Mouse (Mus musculus): Measurements from ENCODE around the gene Mei1. TPM values are rescaled to one million over a fixed set of nuclear protein-coding genes. Genes with fewer than 3 reads are reported as not detected.
A peak's percentile ranks its signal among the peaks of the same experiment; 100 is the strongest.

Mei1 gene
- polyA plus RNA-seq, 1 experiment from 2014 or later: not detected

DNA sequence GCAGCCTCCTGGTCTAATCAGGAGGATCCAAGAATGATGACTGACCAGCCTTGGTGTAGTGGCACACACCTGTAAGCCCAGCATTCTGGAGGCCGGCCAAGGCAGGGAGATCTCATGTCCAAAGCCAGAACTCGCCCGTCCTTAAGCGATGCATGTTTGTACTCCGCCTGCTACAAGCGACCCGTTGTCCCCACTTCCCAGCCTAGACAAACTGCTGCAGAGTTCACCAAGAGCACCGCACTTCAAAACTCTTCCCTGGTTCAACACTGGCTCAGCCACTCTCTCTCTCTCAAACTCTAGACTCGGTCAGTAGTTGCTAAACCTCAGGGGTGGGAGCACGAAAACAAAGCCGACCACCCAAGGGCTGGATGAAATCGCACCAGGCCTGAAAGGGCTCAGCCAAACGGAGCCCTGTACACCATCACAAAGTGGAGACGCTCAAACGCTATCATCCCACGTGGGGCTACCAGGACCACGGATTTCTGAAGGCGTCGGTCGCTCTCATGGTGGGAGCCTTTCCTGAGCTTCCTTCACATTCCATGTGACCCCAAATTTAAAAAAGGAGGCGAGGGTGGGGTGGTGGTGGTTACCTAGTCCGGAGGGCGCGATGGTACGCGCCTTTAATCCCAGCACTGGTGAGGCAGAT is 23.4 kb upstream of the Mei1 start:
- Histone ChIP-seq H3K27ac (0 out of 2 replicates have a peak overlapping the region, but pooled peaks have one; percentile 90), H3K4me1 (replicated peaks) (peaks cover 13% of the 10 kb centered on the region), H3K36me3 (peaks cover 18% of the 10 kb centered on the region), H3K4me2 (peak overlapping the region; percentile 95), H3K9me3 (no peaks in the 10 kb centered on the region), H3K4me3 (replicated peaks) (peak overlapping the region; percentile 99), H3K27me3 (0 out of 2 replicates have a peak, but pooled peaks cover 4% of the 10 kb centered on the region), H3K9ac (replicated peaks) (peak overlapping the region; percentile 97)
- WGBS: 6% methylated on average over 26 of the region's 26 CpGs
- no peak for ATAC-seq (ENCODE audit: insufficient number of reproducible peaks, insufficient read depth, low FRiP score, low TSS enrichment, low read depth)

DNA sequence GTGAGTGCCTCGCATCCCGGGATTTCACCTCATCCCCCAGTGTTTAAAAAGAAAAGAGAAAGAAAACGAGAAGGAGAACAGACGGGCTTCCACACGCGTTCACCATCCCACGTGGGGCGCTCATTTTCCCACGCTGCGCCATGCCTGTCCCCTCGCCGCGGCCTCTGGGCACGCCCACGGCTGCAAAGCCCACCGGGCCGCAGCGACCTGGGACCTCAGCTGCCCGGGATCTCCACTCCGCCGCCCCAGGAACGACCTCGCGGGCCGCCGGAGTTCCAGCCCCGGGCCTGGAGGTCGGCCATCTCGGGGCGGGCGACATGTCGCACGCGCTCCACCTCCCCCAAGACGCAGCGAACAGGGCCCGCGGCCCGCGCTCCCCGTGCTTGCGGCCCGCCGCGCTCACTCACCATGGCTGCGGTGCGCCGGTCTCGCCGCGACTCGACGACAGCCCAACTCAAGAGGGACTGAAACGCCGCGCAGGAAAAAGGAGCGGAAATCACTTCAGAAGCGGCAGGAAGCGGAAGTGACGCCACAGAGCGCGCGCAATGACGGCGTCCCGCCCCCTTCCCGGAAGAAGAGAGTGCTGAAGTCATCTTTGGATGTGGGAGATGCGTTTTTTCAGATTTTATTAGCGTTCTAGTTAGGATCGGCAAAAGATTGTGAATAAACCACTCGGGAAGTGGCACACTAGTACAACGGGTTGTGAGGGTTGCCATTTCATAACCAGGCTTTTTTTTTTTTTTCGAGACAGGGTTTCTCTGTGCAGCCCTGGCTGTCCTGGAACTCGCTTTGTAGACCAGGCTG is 22.5 kb upstream of the Mei1 start, which contains the start of gene Snu13:
Snu13 (minus strand) TSS at position 519 of the 804 bp plus-strand sequence.
- Histone ChIP-seq H3K4me1 (replicated peaks) (peaks cover 13% of the 10 kb centered on the region), H3K4me3 (replicated peaks) (peak within 1 kb of the TSS; percentile 99), H3K27ac (peak within 1 kb of the TSS; percentile 90), H3K27me3 (0 out of 2 replicates have a peak, but pooled peaks cover 4% of the 10 kb centered on the region), H3K36me3 (peaks cover 16% of the 10 kb centered on the region), H3K9ac (replicated peaks) (peak within 1 kb of the TSS; percentile 97), H3K4me2 (peak within 1 kb of the TSS; percentile 95), H3K9me3 (no peaks in the 10 kb centered on the region)
- ATAC-seq (ENCODE audit: insufficient number of reproducible peaks, insufficient read depth, low FRiP score, low TSS enrichment, low read depth): peak; percentile 68; the same call in 1 of the 2 replicates
- under 1% methylated on average over 74 of the region's 74 CpGs for WGBS

DNA sequence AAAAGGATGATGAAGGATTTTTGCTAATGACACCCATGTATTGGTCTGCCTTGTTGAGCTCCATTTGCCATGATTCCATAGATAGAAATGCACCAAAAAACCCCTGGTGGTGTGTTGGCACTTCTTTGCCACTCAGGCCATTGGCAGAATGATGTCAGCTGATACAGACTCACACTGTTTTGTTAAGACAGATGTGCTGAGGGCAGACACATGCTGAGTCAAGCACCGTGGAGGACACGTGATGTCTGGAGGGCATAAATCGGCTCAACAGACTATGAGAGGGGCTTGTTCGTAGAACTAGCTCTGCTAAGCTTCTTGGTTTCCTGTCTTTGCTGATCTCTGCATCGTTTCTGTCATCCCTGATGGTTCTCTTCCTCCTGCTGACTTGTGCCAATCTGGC is 17.3 kb upstream of the Mei1 start:
- 66% methylated on average over 5 of the region's 5 CpGs for WGBS
- 0 out of 2 replicates have a peak, but pooled peaks cover 4% of the 10 kb centered on the region for H3K27me3 ChIP-seq

DNA sequence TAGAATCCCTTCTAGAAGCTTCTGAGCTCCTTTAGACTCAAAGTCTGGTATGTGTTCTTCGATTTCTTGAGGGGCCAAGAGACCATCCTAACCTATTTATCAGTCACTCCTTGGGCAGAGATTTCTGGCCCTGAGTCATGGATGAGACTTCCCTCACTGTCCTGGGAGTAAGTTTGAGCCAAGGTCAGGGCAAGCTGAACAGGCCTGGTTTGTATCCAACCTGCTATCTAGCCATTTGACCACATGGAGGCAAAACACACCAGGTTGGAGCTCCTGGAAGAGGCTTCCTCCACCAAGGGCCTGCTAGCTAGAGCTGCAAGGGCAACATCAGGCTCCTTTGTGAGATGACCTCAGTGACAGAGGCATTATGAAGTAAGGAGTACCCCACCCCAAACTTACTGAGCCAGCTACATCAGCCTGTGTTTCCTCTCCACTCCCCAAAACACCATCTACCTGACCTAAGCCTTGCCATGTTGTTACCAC is 11.0 kb upstream of the Mei1 start, which contains the start of gene 4930407I10Rik:
4930407I10Rik (plus strand) TSS at position 433 of the 483 bp plus-strand sequence.
- Histone ChIP-seq H3K4me1 (replicated peaks) (peaks cover 5% of the 10 kb centered on the region), H3K4me3 (replicated peaks) (no peak within 1 kb of the TSS), H3K27me3 (peaks cover 18% of the 10 kb centered on the region; the same call in 1 of the 2 replicates), H3K9ac (replicated peaks) (no peak within 1 kb of the TSS), H3K4me2 (no peak within 1 kb of the TSS), H3K36me3 (no peaks in the 10 kb centered on the region), H3K9me3 (no peaks in the 10 kb centered on the region), H3K27ac (no peak within 1 kb of the TSS)
- 83% methylated on average over 1 of the region's 1 CpGs for WGBS
- ATAC-seq (ENCODE audit: insufficient number of reproducible peaks, insufficient read depth, low FRiP score, low TSS enrichment, low read depth): no peak

More for the DNA sequence above, 17.3 kb upstream of the Mei1 start:
- Histone ChIP-seq H3K36me3 (no peaks in the 10 kb centered on the region), H3K9ac (replicated peaks) (no peak overlapping the region), H3K4me3 (replicated peaks) (no peak overlapping the region), H3K27ac (no peak overlapping the region), H3K4me2 (no peak overlapping the region), H3K4me1 (replicated peaks) (no peaks in the 10 kb centered on the region; the same call in 1 of the 2 replicates), H3K9me3 (no peaks in the 10 kb centered on the region)
- ATAC-seq (ENCODE audit: insufficient number of reproducible peaks, insufficient read depth, low FRiP score, low TSS enrichment, low read depth): no peak

DNA sequence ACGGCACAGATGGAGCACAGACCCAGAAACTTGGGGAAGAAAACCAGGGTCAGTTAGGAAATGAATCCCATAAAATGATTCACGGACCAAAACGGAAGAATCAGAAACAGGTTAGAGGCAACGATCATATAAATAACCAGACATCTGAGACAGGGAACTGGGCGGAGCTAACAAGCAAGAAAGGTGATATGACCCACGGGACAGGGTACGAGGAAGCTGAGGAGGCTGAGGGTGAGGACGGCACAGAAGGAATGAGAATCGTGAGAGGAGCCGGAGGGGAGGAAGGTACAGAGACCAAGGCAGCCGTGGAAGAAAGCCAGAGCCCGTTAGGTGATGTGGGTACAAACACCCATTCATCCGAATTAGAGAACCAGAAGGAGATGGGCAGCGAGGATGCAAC is 5.9 kb upstream of the Mei1 start:
- no peak overlapping the region; the same call in 1 of the 2 replicates for H3K9ac ChIP-seq (replicated peaks)
- no peaks in the 10 kb centered on the region for H3K36me3 ChIP-seq
- H3K9me3 ChIP-seq: no peaks in the 10 kb centered on the region
- ATAC-seq (ENCODE audit: insufficient number of reproducible peaks, insufficient read depth, low FRiP score, low TSS enrichment, low read depth): no peak
- WGBS: 41% methylated on average over 14 of the region's 14 CpGs
- no peak overlapping the region for H3K4me3 ChIP-seq (replicated peaks)
- H3K27me3 ChIP-seq: peaks cover 47% of the 10 kb centered on the region
- peaks cover 12% of the 10 kb centered on the region for H3K4me1 ChIP-seq (replicated peaks)
- peak overlapping the region; percentile 31 for H3K4me2 ChIP-seq
- H3K27ac ChIP-seq: 0 out of 2 replicates have a peak overlapping the region, but pooled peaks have one; percentile 29

DNA sequence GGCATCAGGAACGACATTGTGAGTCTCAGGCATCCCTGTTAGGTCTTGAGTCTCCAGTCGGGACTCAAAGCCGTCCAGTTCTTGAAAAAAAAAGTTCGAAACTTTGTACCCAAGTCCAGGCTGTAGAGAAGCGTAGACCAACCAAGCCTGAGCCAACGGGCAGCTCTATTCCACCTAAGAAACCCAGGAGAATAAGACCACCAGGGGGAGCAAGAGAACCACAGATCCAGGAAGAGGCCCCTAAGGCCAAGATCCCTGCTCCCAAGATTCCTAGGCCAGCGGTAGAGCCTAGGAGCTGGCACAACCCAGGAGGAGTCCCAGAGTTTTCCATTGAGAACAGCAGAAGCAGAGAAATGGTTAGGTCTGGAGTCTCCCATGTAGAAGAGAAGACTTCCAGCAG is 4.3 kb upstream of the Mei1 start:
- Histone ChIP-seq H3K4me3 (replicated peaks) (no peak overlapping the region), H3K4me1 (replicated peaks) (peaks cover 16% of the 10 kb centered on the region), H3K9ac (replicated peaks) (no peak overlapping the region), H3K36me3 (no peaks in the 10 kb centered on the region), H3K27me3 (peaks cover 62% of the 10 kb centered on the region), H3K27ac (no peak overlapping the region), H3K4me2 (no peak overlapping the region), H3K9me3 (peaks cover 6% of the 10 kb centered on the region; the same call in 1 of the 2 replicates)
- no peak; the same call in 1 of the 2 replicates for ATAC-seq (ENCODE audit: insufficient number of reproducible peaks, insufficient read depth, low FRiP score, low TSS enrichment, low read depth)
- 16% methylated on average over 7 of the region's 7 CpGs for WGBS

DNA sequence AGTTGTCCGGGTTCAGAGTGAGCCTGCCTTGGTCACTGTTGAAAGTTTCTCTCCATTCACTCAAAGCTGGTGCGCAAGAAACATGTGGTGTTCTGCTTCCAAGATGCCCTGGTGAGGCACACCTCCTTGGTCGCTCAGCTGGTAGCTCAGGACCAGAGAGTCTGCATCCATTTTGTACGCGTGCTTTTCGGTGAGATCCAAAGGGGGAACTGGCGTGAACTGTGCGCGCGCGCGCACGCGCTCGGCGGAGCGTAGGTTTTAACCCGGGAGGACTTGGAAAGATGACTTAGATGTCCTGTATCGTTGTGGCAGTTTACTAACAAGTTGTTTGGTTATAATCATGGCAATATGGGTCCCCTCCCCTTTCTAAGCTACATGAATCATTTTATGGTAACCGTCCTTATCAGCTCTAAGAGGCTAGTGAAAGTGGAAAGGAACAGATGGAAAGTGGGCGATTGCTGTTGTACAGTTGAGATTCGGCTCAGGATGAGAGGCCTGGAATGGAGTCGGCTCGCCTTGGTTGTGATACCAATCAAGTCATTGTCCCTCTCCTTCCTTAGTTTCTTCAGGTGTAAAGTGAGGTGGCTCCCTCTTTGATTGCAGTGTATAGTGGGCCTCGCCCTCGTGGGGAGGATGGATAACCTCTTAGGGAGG is 2.1 kb downstream of the Mei1 start:
- H3K27me3 ChIP-seq: peaks cover 54% of the 10 kb centered on the region
- WGBS: 90% methylated on average over 26 of the region's 26 CpGs
- no peak overlapping the region for H3K9ac ChIP-seq (replicated peaks)
- H3K4me1 ChIP-seq (replicated peaks): peaks cover 4% of the 10 kb centered on the region; the same call in 1 of the 2 replicates
- no peak overlapping the region for H3K4me3 ChIP-seq (replicated peaks)
- peaks cover 6% of the 10 kb centered on the region; the same call in 1 of the 2 replicates for H3K9me3 ChIP-seq
- H3K27ac ChIP-seq: no peak overlapping the region
- ATAC-seq (ENCODE audit: insufficient number of reproducible peaks, insufficient read depth, low FRiP score, low TSS enrichment, low read depth): no peak
- H3K4me2 ChIP-seq: no peak overlapping the region
- no peaks in the 10 kb centered on the region for H3K36me3 ChIP-seq

DNA sequence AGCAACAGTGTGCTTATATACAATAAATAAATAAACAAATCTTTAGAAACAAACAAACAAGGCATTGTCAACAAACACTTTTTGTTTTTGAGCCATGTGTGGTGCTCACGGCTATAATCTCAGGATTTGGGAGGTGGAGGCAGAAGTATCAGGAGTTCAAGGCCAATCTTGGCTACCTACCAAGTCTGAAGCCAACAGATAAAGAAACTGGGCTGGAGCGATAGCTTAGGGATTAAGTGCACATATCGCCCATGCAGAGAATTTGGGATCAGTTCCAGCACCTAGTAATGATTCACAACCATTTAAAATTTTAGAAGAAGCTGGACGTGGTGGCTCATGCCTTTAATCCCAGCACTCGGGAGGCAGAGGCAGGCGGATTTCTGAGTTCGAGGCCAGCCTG is 3.7 kb downstream of the Mei1 start:
- no peaks in the 10 kb centered on the region for H3K36me3 ChIP-seq
- no peak overlapping the region for H3K9ac ChIP-seq (replicated peaks)
- peaks cover 44% of the 10 kb centered on the region for H3K27me3 ChIP-seq
- 87% methylated on average over 7 of the region's 7 CpGs for WGBS
- peaks cover 4% of the 10 kb centered on the region; the same call in 1 of the 2 replicates for H3K4me1 ChIP-seq (replicated peaks)
- H3K4me3 ChIP-seq (replicated peaks): no peak overlapping the region
- H3K4me2 ChIP-seq: no peak overlapping the region
- no peak overlapping the region for H3K27ac ChIP-seq
- H3K9me3 ChIP-seq: peaks cover 6% of the 10 kb centered on the region; the same call in 1 of the 2 replicates
- no peak for ATAC-seq (ENCODE audit: insufficient number of reproducible peaks, insufficient read depth, low FRiP score, low TSS enrichment, low read depth)

DNA sequence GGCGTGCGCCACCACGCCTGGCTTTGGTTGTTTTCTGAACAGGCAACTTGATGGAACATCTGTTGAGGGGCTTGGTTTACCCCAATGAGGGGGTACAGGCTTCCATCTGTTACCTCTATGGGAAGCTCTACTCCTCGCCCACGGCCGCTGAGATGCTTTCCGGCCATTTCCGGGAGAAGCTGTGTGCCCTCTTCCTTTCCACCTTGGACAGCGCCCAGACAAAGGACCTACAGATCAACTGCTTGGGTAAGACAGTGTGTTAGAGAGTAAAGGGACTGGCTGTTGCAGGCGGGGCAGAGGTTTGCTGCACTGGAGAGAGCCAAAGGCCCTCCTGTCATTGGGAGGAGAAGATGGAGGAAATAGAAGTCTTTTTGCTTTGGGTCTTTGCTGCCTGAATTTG is 10.1 kb downstream of the Mei1 start:
- H3K36me3 ChIP-seq: no peaks in the 10 kb centered on the region
- no peak overlapping the region for H3K9ac ChIP-seq (replicated peaks)
- H3K27ac ChIP-seq: no peak overlapping the region
- H3K4me2 ChIP-seq: no peak overlapping the region
- ATAC-seq (ENCODE audit: insufficient number of reproducible peaks, insufficient read depth, low FRiP score, low TSS enrichment, low read depth): no peak
- no peak overlapping the region for H3K4me3 ChIP-seq (replicated peaks)
- 67% methylated on average over 10 of the region's 10 CpGs for WGBS
- H3K27me3 ChIP-seq: no peaks in the 10 kb centered on the region; the same call in none of the 2 replicates
- no peaks in the 10 kb centered on the region for H3K4me1 ChIP-seq (replicated peaks)
- no peaks in the 10 kb centered on the region for H3K9me3 ChIP-seq

DNA sequence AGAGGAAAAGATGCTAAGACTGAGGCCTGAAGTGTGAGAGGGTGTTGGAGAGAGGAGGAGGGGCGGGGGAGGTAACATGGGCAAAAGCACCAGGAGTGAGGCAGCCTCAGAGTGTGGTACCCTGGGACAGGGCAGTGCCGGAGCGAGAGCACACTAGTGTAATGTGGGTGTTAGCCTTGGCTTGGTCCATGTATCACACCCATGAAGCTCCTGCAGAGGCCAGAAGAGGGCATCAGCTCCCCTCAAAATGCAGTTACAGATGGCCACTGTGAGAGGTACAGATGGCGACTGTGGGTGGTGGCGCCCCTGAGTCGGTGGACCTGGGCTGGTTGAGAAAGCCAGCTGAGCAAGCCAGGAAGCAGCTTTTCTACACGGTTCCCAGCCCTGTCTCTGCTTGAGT is 11.4 kb downstream of the Mei1 start:
- Histone ChIP-seq H3K9ac (replicated peaks) (no peak overlapping the region), H3K9me3 (no peaks in the 10 kb centered on the region), H3K4me1 (replicated peaks) (no peaks in the 10 kb centered on the region), H3K36me3 (no peaks in the 10 kb centered on the region), H3K27me3 (no peaks in the 10 kb centered on the region; the same call in none of the 2 replicates), H3K4me3 (replicated peaks) (no peak overlapping the region), H3K27ac (no peak overlapping the region), H3K4me2 (no peak overlapping the region)
- ATAC-seq (ENCODE audit: insufficient number of reproducible peaks, insufficient read depth, low FRiP score, low TSS enrichment, low read depth): no peak
- 36% methylated on average over 7 of the region's 7 CpGs for WGBS

All from limb, embryonic 12.5 days (tissue).